8 mouse cellular contexts compared by ENCODE assay signal in genomic region chr17:28769875-28770421, GRCm38 (mm10). TPM values are rescaled to one million over a fixed set of nuclear protein-coding genes. Genes with fewer than 3 reads are reported as not detected.
A peak's percentile ranks its signal among the peaks of the same experiment; 100 is the strongest.
DNase-seq lines count a peak whose midpoint lies in the region; ATAC-seq and TF ChIP-seq lines count a peak whose summit lies in the region.

No protein-coding gene starts in this region.

- peaks cover 16% of the 10 kb centered on the region for H3K4me1 ChIP-seq in forebrain, embryonic 12.5 days
- H3K4me1 ChIP-seq in kidney, adult 2 months (ENCODE audit: control insufficient read depth, insufficient read depth, low read length) = no peaks in the 10 kb centered on the region
- peaks cover 16% of the 10 kb centered on the region for H3K4me1 ChIP-seq in stomach, embryonic 16.5 days (ENCODE audit: control insufficient read depth, insufficient read depth, low read length)

- H3K27ac ChIP-seq in forebrain, embryonic 12.5 days = no peak overlapping the region
- no peak overlapping the region for H3K27ac ChIP-seq in kidney, adult 2 months (ENCODE audit: insufficient read depth, low read depth, low read length)
- peak overlapping the region; percentile 64 for H3K27ac ChIP-seq in stomach, embryonic 16.5 days (ENCODE audit: low read length)

- DNase-seq in cerebellum, adult 18-20 months = peak; percentile 31 to 32
- no peak for DNase-seq in cerebellum, postnatal 4 days (ENCODE audit: low spot score in 2 of 2)
- DNase-seq in adrenal gland, postnatal 10 days = peak; percentile 45
- DNase-seq in kidney, adult 2 months = peak; percentile 24
- DNase-seq in lung, postnatal 14 days = peak; percentile 16
- no peak for DNase-seq in left cerebral cortex, postnatal 14 days (ENCODE audit: low spot score in 2 of 2)

- peak overlapping the region; percentile 38 for H3K9ac ChIP-seq in forebrain, embryonic 12.5 days
- H3K9ac ChIP-seq in stomach, embryonic 16.5 days (ENCODE audit: low read length) = peak overlapping the region; percentile 85

- no peaks in the 10 kb centered on the region for H3K9me3 ChIP-seq in forebrain, embryonic 12.5 days
- no peaks in the 10 kb centered on the region for H3K9me3 ChIP-seq in stomach, embryonic 16.5 days (replicated peaks; ENCODE audit: control insufficient read depth, low read length)

- H3K4me2 ChIP-seq in forebrain, embryonic 12.5 days = peak overlapping the region; percentile 73
- H3K4me2 ChIP-seq in stomach, embryonic 16.5 days (ENCODE audit: low read depth, low read length) = peak overlapping the region; percentile 90

- no peak for ATAC-seq in forebrain, embryonic 12.5 days (ENCODE audit: low FRiP score)
- peak; percentile 59 for ATAC-seq in stomach, embryonic 16.5 days (ENCODE audit: insufficient read depth, low FRiP score)

- H3K36me3 ChIP-seq in forebrain, embryonic 12.5 days (replicated peaks) = no peaks in the 10 kb centered on the region
- no peaks in the 10 kb centered on the region for H3K36me3 ChIP-seq in kidney, adult 2 months (ENCODE audit: control insufficient read depth, insufficient read depth, low read length)
- no peaks in the 10 kb centered on the region for H3K36me3 ChIP-seq in stomach, embryonic 16.5 days (ENCODE audit: control insufficient read depth, insufficient read depth, low read length)

- peaks cover 53% of the 10 kb centered on the region for H3K27me3 ChIP-seq in forebrain, embryonic 12.5 days
- no peaks in the 10 kb centered on the region for H3K27me3 ChIP-seq in kidney, adult 2 months (replicated peaks; ENCODE audit: control insufficient read depth, insufficient read depth, low read length)
- H3K27me3 ChIP-seq in stomach, embryonic 16.5 days (ENCODE audit: control insufficient read depth, insufficient read depth, low read length) = peaks cover 5% of the 10 kb centered on the region; the same call in 1 of the 2 replicates

- 5% methylated on average over 24 of the region's 24 CpGs for WGBS in forebrain, embryonic 12.5 days
- WGBS in kidney, adult 2 months = 4% methylated on average over 24 of the region's 24 CpGs
- 3% methylated on average over 24 of the region's 24 CpGs for WGBS in stomach, embryonic 16.5 days

- intact Hi-C loops in left cerebral cortex, postnatal 14 days (cut with DNase I) = no loop called here

- no peak for TF ChIP-seq CTCF in kidney, adult 2 months (conservative IDR thresholded peaks at IDR 0.05; ENCODE audit: insufficient read depth, insufficient read length, low read depth, low read length)

- TF ChIP-seq POLR2A in kidney, adult 2 months (IDR thresholded peaks at IDR 0.05; ENCODE audit: low read depth, low read length) = no peak

- peak overlapping the region; percentile 42 for H3K4me3 ChIP-seq in forebrain, embryonic 12.5 days (replicated peaks)
- H3K4me3 ChIP-seq in kidney, adult 2 months (ENCODE audit: insufficient read depth, low read depth, low read length) = peak overlapping the region; percentile 73
- peak overlapping the region; percentile 71 for H3K4me3 ChIP-seq in stomach, embryonic 16.5 days (replicated peaks; ENCODE audit: low read length)

RNA-seq across cellular contexts. Expression of gene Mapk13, which starts 0.9 kb away (rescaled TPM):
- 10 to 100 TPM; 34.6 to 35.5 TPM for total RNA-seq in adrenal gland, postnatal 10 days (2021)
- 2.5 and 5.3 TPM in 2 replicates for polyA plus RNA-seq in forebrain, embryonic 12.5 days (2016; fragmentation: Nextera tagmentation; extraction: Ambion mirVana)
- 10.5 and 10.9 TPM in 2 replicates for polyA plus RNA-seq in kidney, adult 2 months (2012; rRNA removed)
- 116 and 128 TPM in 2 replicates for polyA plus RNA-seq in stomach, embryonic 16.5 days (2015; fragmentation: Nextera tagmentation; extraction: Ambion mirVana)
- total RNA-seq in left cerebral cortex, postnatal 14 days (2021) = 1 to 10 TPM; 1.0 to 1.6 TPM

RNA-seq across cellular contexts. Expression of gene Brpf3, which starts 30.9 kb away (rescaled TPM):
- 10 to 100 TPM; 56.2 to 62.8 TPM for total RNA-seq in adrenal gland, postnatal 10 days (2021)
- 14.4 and 16.2 TPM in 2 replicates for polyA plus RNA-seq in forebrain, embryonic 12.5 days (2016; fragmentation: Nextera tagmentation; extraction: Ambion mirVana)
- 30.2 and 31.3 TPM in 2 replicates for polyA plus RNA-seq in kidney, adult 2 months (2012; rRNA removed)
- polyA plus RNA-seq in stomach, embryonic 16.5 days (2015; fragmentation: Nextera tagmentation; extraction: Ambion mirVana) = 8.2 and 10.5 TPM in 2 replicates
- total RNA-seq in left cerebral cortex, postnatal 14 days (2021) = 10 to 100 TPM; 43.4 to 49.6 TPM

RNA-seq across cellular contexts. Expression of gene AC170998.1, which starts 44.1 kb away (rescaled TPM):
- 1 to 10 TPM in 1 of 2 experiments, under 1 TPM in 1; 0.78 to 1.7 TPM for total RNA-seq in adrenal gland, postnatal 10 days (2021)
- 3.0 and 3.6 TPM in 2 replicates for polyA plus RNA-seq in forebrain, embryonic 12.5 days (2016; fragmentation: Nextera tagmentation; extraction: Ambion mirVana)
- 0.63 and 0.94 TPM in 2 replicates for polyA plus RNA-seq in kidney, adult 2 months (2012; rRNA removed)
- polyA plus RNA-seq in stomach, embryonic 16.5 days (2015; fragmentation: Nextera tagmentation; extraction: Ambion mirVana) = 2.3 and 2.8 TPM in 2 replicates
- total RNA-seq in left cerebral cortex, postnatal 14 days (2021) = 1 to 10 TPM; 1.4 to 2.7 TPM

Comparison
In these comparisons a context has a peak if more than half of its experiments do, and no peak if none do; other contexts are left out.
1. DNase-seq: peak in cerebellum, adult 18-20 months (2 of 2), adrenal gland, postnatal 10 days (single experiment), kidney, adult 2 months (single experiment) and lung, postnatal 14 days (single experiment); none in cerebellum, postnatal 4 days (0 of 2) and left cerebral cortex, postnatal 14 days (0 of 2).
2. Peak in every context shown above with its lines, with median percentiles within 50 percentile points of each other: H3K4me3 ChIP-seq.